Mouse (Mus musculus): Measurements from ENCODE around the gene Hs6st3. TPM values are rescaled to one million over a fixed set of nuclear protein-coding genes. Genes with fewer than 3 reads are reported as not detected.
A peak's percentile ranks its signal among the peaks of the same experiment; 100 is the strongest.

Gene Hs6st3
- total RNA-seq, 2 experiments from 2014 or later = 91.9 to 95.5 TPM

- no peak for DNase-seq (ENCODE audit: extremely low spot score in 1 of 2, low spot score in 2 of 2)
- intact Hi-C loops (cut with DNase I) = no loop called here
Measured at GRCm38 (mm10) chr14:119831165-119832011, 693.2 kb downstream of the Hs6st3 start.

GRCm38 (mm10) chr14:119832012-119832325 is 693.8 kb downstream of the Hs6st3 start:
- DNase-seq (ENCODE audit: extremely low spot score in 1 of 2, low spot score in 2 of 2) = no peak
- intact Hi-C loops (cut with DNase I) = no loop called here

- no peak for DNase-seq (ENCODE audit: extremely low spot score in 1 of 2, low spot score in 2 of 2)
- intact Hi-C loops (cut with DNase I) = no loop called here
Measured at GRCm38 (mm10) chr14:119832940-119833339, 694.8 kb downstream of the Hs6st3 start.

- no peak for DNase-seq (ENCODE audit: extremely low spot score in 1 of 2, low spot score in 2 of 2)
- intact Hi-C loops (cut with DNase I) = no loop called here
Measured at GRCm38 (mm10) chr14:119834008-119834700, 696.0 kb downstream of the Hs6st3 start.

- intact Hi-C loops (cut with DNase I) = no loop called here
Measured at GRCm38 (mm10) chr14:119836051-119836450, 697.9 kb downstream of the Hs6st3 start.

GRCm38 (mm10) chr14:119847540-119847939 is 709.4 kb downstream of the Hs6st3 start:
- intact Hi-C loops (cut with DNase I) = no loop called here
- DNase-seq (ENCODE audit: extremely low spot score in 1 of 2, low spot score in 2 of 2) = no peak

More at GRCm38 (mm10) chr14:119836051-119836450, 697.9 kb downstream of the Hs6st3 start:
- DNase-seq (ENCODE audit: extremely low spot score in 1 of 2, low spot score in 2 of 2) = no peak

GRCm38 (mm10) chr14:119848759-119849298 is 710.7 kb downstream of the Hs6st3 start:
- intact Hi-C loops (cut with DNase I) = no loop called here
- DNase-seq (ENCODE audit: extremely low spot score in 1 of 2, low spot score in 2 of 2) = no peak

- DNase-seq (ENCODE audit: extremely low spot score in 1 of 2, low spot score in 2 of 2) = no peak
- intact Hi-C loops (cut with DNase I) = no loop called here
Measured at GRCm38 (mm10) chr14:119849338-119849737, 711.2 kb downstream of the Hs6st3 start.

GRCm38 (mm10) chr14:119852139-119852538 is 714.0 kb downstream of the Hs6st3 start:
- intact Hi-C loops (cut with DNase I) = loop anchor here (5.0 kb wide), 1 partner anchor 715 kb away; the partner anchor contains the start of gene Hs6st3
- no peak for DNase-seq (ENCODE audit: extremely low spot score in 1 of 2, low spot score in 2 of 2)

- peak; percentile 34 to 62 for DNase-seq (ENCODE audit: extremely low spot score in 1 of 2, low spot score in 2 of 2)
- intact Hi-C loops (cut with DNase I) = no loop called here
Measured at GRCm38 (mm10) chr14:119857338-119858291, 719.5 kb downstream of the Hs6st3 start.

GRCm38 (mm10) chr14:119873617-119874016 is 735.5 kb downstream of the Hs6st3 start:
- intact Hi-C loops (cut with DNase I) = no loop called here
- DNase-seq (ENCODE audit: extremely low spot score in 1 of 2, low spot score in 2 of 2) = no peak

- DNase-seq (ENCODE audit: extremely low spot score in 1 of 2, low spot score in 2 of 2) = no peak
- intact Hi-C loops (cut with DNase I) = no loop called here
Measured at GRCm38 (mm10) chr14:119892922-119893321, 754.8 kb downstream of the Hs6st3 start.

GRCm38 (mm10) chr14:119895097-119895496 is 757.0 kb downstream of the Hs6st3 start:
- no peak for DNase-seq (ENCODE audit: extremely low spot score in 1 of 2, low spot score in 2 of 2)
- intact Hi-C loops (cut with DNase I) = no loop called here

GRCm38 (mm10) chr14:119895765-119896465 is 757.8 kb downstream of the Hs6st3 start:
- no peak for DNase-seq (ENCODE audit: extremely low spot score in 1 of 2, low spot score in 2 of 2)
- intact Hi-C loops (cut with DNase I) = no loop called here

GRCm38 (mm10) chr14:119902486-119902885 is 764.3 kb downstream of the Hs6st3 start:
- intact Hi-C loops (cut with DNase I) = no loop called here

GRCm38 (mm10) chr14:119908032-119908675 is 770.0 kb downstream of the Hs6st3 start:
- peak in 1 of 2 experiments; percentile 4 for DNase-seq (ENCODE audit: extremely low spot score in 1 of 2, low spot score in 2 of 2)
- intact Hi-C loops (cut with DNase I) = no loop called here

More at GRCm38 (mm10) chr14:119902486-119902885, 764.3 kb downstream of the Hs6st3 start:
- no peak for DNase-seq (ENCODE audit: extremely low spot score in 1 of 2, low spot score in 2 of 2)

GRCm38 (mm10) chr14:119914508-119914907 is 776.4 kb downstream of the Hs6st3 start:
- intact Hi-C loops (cut with DNase I) = no loop called here

More at GRCm38 (mm10) chr14:119914508-119914907, 776.4 kb downstream of the Hs6st3 start:
- no peak for DNase-seq (ENCODE audit: extremely low spot score in 1 of 2, low spot score in 2 of 2)
